Mouse (Mus musculus) kidney, adult 2 months (tissue): ENCODE results near the gene Cd160.

ENCODE experiments used
- CTCF ChIP-seq: fragments of 200-500 bp; conservative IDR thresholded peaks from 2 replicates; pipeline ENCODE4 v1.5.1; 2011; ENCODE audit warnings: low read depth, mild to moderate bottlenecking, control low read depth, low read length, moderate library complexity, mixed read lengths; ENCODE audit not compliant: insufficient read depth, insufficient read length
- POLR2A ChIP-seq: fragments of 200-500 bp; IDR thresholded peaks from one replicate; pipeline ENCODE4 v1.6.1; 2011; ENCODE audit warnings: low read depth, low read length, control low read depth

DNA sequence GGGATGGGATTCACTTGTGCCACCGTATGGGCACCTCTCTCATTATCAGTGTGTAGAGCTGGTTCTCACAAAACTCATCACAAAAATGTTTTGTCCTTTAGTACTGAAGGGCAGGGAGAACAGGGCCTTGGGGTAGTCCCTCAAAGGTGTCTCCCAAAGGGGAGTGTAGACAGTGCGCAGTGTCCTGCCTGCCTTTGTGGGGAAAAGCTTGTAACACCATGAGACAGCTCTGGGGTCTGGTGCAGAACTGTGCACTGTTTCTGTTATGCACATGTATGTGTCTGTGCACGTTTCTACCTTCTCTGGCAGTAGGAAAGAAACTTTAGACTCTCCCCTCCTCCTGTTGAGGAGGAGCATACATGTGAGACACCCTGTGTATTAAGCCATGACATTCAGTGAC lies 38.7 kb upstream of the Cd160 start:
- TF ChIP-seq CTCF (no peak), POLR2A (no peak)
